Mouse (Mus musculus) frontal cortex, adult (tissue): ENCODE measurements around the gene Gfi1.
A peak's percentile ranks its signal among the peaks of the same experiment; 100 is the strongest.

Experiments used
- ATAC-seq: cut with Nextera tagmentation; 2 replicates; pipeline ENCODE4 v1.9.2; 2017; ENCODE audit warnings: mild to moderate bottlenecking, moderate library complexity, mixed read lengths; ENCODE audit not compliant: low TSS enrichment

Gene Gfi1

GRCm38 (mm10) chr5:107725435-107726261 is at the start of gene Gfi1:
Gfi1 (minus strand) TSS chr5:107726036.
- ATAC-seq, result no peak

- peak; percentile 55; the same call in 1 of the 2 replicates for ATAC-seq
These were observed 46.2 kb upstream of the Gfi1 start for GRCm38 (mm10) chr5:107772049-107772448.

- no peak for ATAC-seq
These were observed 42.4 kb upstream of the Gfi1 start for GRCm38 (mm10) chr5:107768224-107768623.

- ATAC-seq, result no peak
These were observed 40.1 kb upstream of the Gfi1 start for GRCm38 (mm10) chr5:107765946-107766345.

- no peak for ATAC-seq
These were observed 38.6 kb upstream of the Gfi1 start for GRCm38 (mm10) chr5:107764486-107764885.

- ATAC-seq, result no peak
These were observed 37.8 kb upstream of the Gfi1 start for GRCm38 (mm10) chr5:107763674-107764073.

- no peak for ATAC-seq
These were observed 33.3 kb upstream of the Gfi1 start for GRCm38 (mm10) chr5:107759121-107759520.

- ATAC-seq, result no peak
These were observed 30.2 kb upstream of the Gfi1 start for GRCm38 (mm10) chr5:107756072-107756471.

GRCm38 (mm10) chr5:107754740-107755139 is 28.9 kb upstream of the Gfi1 start:
- ATAC-seq, result no peak

- ATAC-seq, result no peak
These were observed 27.8 kb upstream of the Gfi1 start for GRCm38 (mm10) chr5:107753656-107754055.

- no peak for ATAC-seq
These were observed 23.5 kb upstream of the Gfi1 start for GRCm38 (mm10) chr5:107749229-107749916.

GRCm38 (mm10) chr5:107739023-107739422 is 13.2 kb upstream of the Gfi1 start:
- ATAC-seq, result no peak

GRCm38 (mm10) chr5:107738296-107738695 is 12.5 kb upstream of the Gfi1 start:
- no peak for ATAC-seq

- no peak for ATAC-seq
These were observed 10.3 kb upstream of the Gfi1 start for GRCm38 (mm10) chr5:107736171-107736570.

GRCm38 (mm10) chr5:107731844-107732243 is 6.0 kb upstream of the Gfi1 start:
- no peak for ATAC-seq

GRCm38 (mm10) chr5:107731408-107731807 is 5.6 kb upstream of the Gfi1 start:
- no peak for ATAC-seq

GRCm38 (mm10) chr5:107727007-107727402 is 1.2 kb upstream of the Gfi1 start:
- no peak for ATAC-seq

GRCm38 (mm10) chr5:107726281-107727006 is 608 bp upstream of the Gfi1 start:
- no peak for ATAC-seq

GRCm38 (mm10) chr5:107724661-107725434 is 988 bp downstream of the Gfi1 start:
- peak; percentile 41; the same call in 1 of the 2 replicates for ATAC-seq

- ATAC-seq, result no peak
These were observed 2.0 kb downstream of the Gfi1 start for GRCm38 (mm10) chr5:107723541-107724511.
